Mouse (Mus musculus) lung, embryonic 16.5 days (tissue): ENCODE measurements around the gene BC005537. TPM values are rescaled to one million over a fixed set of nuclear protein-coding genes. Genes with fewer than 3 reads are reported as not detected.

Experiments used
- ATAC-seq: fragments of 200-750 bp; cut with Nextera tagmentation; 2 replicates; pipeline ENCODE4 v1.8.0; 2017; ENCODE audit warnings: low read depth, mild to moderate bottlenecking, moderate library complexity
- H3K27ac ChIP-seq: fragments of 300-500 bp; sonication (generic); 2 replicates; pipeline ENCODE4 v1.5.1; 2014; ENCODE audit warnings: mild to moderate bottlenecking, control low read depth, low read length
- H3K27me3 ChIP-seq: fragments of 300-500 bp; sonication (generic); 2 replicates; pipeline ENCODE4 v1.6.1; 2014; ENCODE audit warnings: low read depth, low read length, mixed read lengths; ENCODE audit not compliant: control insufficient read depth, insufficient read depth
- H3K36me3 ChIP-seq: fragments of 300-500 bp; sonication (generic); 2 replicates; pipeline ENCODE4 v1.6.1; 2014; ENCODE audit warnings: low read length; ENCODE audit not compliant: control insufficient read depth, insufficient read depth
- H3K4me1 ChIP-seq: fragments of 300-500 bp; sonication (generic); replicated peaks from 2 replicates; pipeline ENCODE4 v1.6.1; 2014; ENCODE audit warnings: low read length, mixed read lengths; ENCODE audit not compliant: control insufficient read depth, insufficient read depth
- H3K4me2 ChIP-seq: fragments of 300-500 bp; sonication (generic); 2 replicates; pipeline ENCODE4 v1.6.1; 2014; ENCODE audit warnings: low read depth, low read length, control low read depth
- H3K4me3 ChIP-seq: fragments of 300-500 bp; sonication (generic); 2 replicates; pipeline ENCODE4 v1.5.1; 2014; ENCODE audit warnings: mild to moderate bottlenecking, low read length, control low read depth
- H3K9ac ChIP-seq: fragments of 300-500 bp; sonication (generic); 2 replicates; pipeline ENCODE4 v1.6.1; 2014; ENCODE audit warnings: low read length, control low read depth
- H3K9me3 ChIP-seq: fragments of 300-500 bp; sonication (generic); 2 replicates; pipeline ENCODE4 v1.6.1; 2016; ENCODE audit warnings: low read length; ENCODE audit not compliant: control insufficient read depth
- WGBS: fragments of 180-500 bp; shearing (Covaris S2); extraction: QIAGEN DNeasy Blood & Tissue Kit; methylation state at CpG from one replicate; pipeline ENCODE4 v1.1.7; 2014; 5-methylcytosine and 5-hydroxymethylcytosine counted together
- polyA plus RNA-seq: library from polyadenylated mRNA; unstranded; fragments of >200 nt; fragmentation: Nextera tagmentation; extraction: Ambion mirVana; gene quantifications from 2 replicates; pipeline ENCODE4 v1.2.1, GENCODE M21; 2015

Gene BC005537
- 12.7 and 16.1 TPM in 2 replicates for polyA plus RNA-seq

- H3K9me3 ChIP-seq, result no peaks in the 10 kb centered on the region
- peak within 1 kb of the TSS; percentile 89 for H3K4me2 ChIP-seq
- peak within 1 kb of the TSS; percentile 100 for H3K27ac ChIP-seq
- WGBS, result under 1% methylated on average over 46 of the region's 74 CpGs
- H3K27me3 ChIP-seq, result no peaks in the 10 kb centered on the region
- H3K4me1 ChIP-seq, result peaks cover 6% of the 10 kb centered on the region
- peak within 1 kb of the TSS; percentile 93 for H3K4me3 ChIP-seq
- ATAC-seq, result peak; percentile 57
- peak within 1 kb of the TSS; percentile 99 for H3K9ac ChIP-seq
- H3K36me3 ChIP-seq, result peaks cover 7% of the 10 kb centered on the region
Observed at GRCm38 (mm10) chr13:24801308-24801921, at the start of gene BC005537. Gene BC005537 (plus strand): TSS chr13:24801657.

GRCm38 (mm10) chr13:24756756-24757155, 44.7 kb upstream of the BC005537 start:
- no peaks in the 10 kb centered on the region for H3K9me3 ChIP-seq
- no peak overlapping the region for H3K4me2 ChIP-seq
- no peak overlapping the region for H3K27ac ChIP-seq
- H3K36me3 ChIP-seq, result peaks cover 39% of the 10 kb centered on the region
- H3K4me3 ChIP-seq, result no peak overlapping the region
- no peak for ATAC-seq
- no peak overlapping the region for H3K9ac ChIP-seq
- 95% methylated on average over 3 of the region's 3 CpGs for WGBS
- peaks cover 7% of the 10 kb centered on the region for H3K4me1 ChIP-seq
- H3K27me3 ChIP-seq, result no peaks in the 10 kb centered on the region

- no peak overlapping the region for H3K9ac ChIP-seq
- H3K9me3 ChIP-seq, result no peaks in the 10 kb centered on the region
- peaks cover 36% of the 10 kb centered on the region for H3K36me3 ChIP-seq
- no peak overlapping the region for H3K27ac ChIP-seq
- no peak overlapping the region for H3K4me3 ChIP-seq
- H3K4me2 ChIP-seq, result no peak overlapping the region
- no peak for ATAC-seq
- WGBS, result 73% methylated on average over 12 of the region's 12 CpGs
- H3K4me1 ChIP-seq, result peaks cover 11% of the 10 kb centered on the region
- H3K27me3 ChIP-seq, result no peaks in the 10 kb centered on the region
Observed at GRCm38 (mm10) chr13:24757820-24758564, 43.5 kb upstream of the BC005537 start.

GRCm38 (mm10) chr13:24759451-24759850, 42.0 kb upstream of the BC005537 start:
- no peak overlapping the region for H3K4me2 ChIP-seq
- no peak overlapping the region for H3K4me3 ChIP-seq

GRCm38 (mm10) chr13:24760351-24760870, 41.0 kb upstream of the BC005537 start:
- H3K27ac ChIP-seq, result no peak overlapping the region
- no peaks in the 10 kb centered on the region for H3K9me3 ChIP-seq
- H3K27me3 ChIP-seq, result no peaks in the 10 kb centered on the region
- 47% methylated on average over 5 of the region's 5 CpGs for WGBS
- peak overlapping the region; percentile 98 for H3K4me3 ChIP-seq
- H3K9ac ChIP-seq, result peak overlapping the region; percentile 92
- H3K36me3 ChIP-seq, result peaks cover 20% of the 10 kb centered on the region
- peaks cover 11% of the 10 kb centered on the region for H3K4me1 ChIP-seq
- ATAC-seq, result no peak
- H3K4me2 ChIP-seq, result peak overlapping the region; percentile 82

More at GRCm38 (mm10) chr13:24759451-24759850, 42.0 kb upstream of the BC005537 start:
- peaks cover 11% of the 10 kb centered on the region for H3K4me1 ChIP-seq
- no peak for ATAC-seq
- peaks cover 28% of the 10 kb centered on the region for H3K36me3 ChIP-seq
- WGBS, result 77% methylated on average over 10 of the region's 10 CpGs
- no peak overlapping the region for H3K27ac ChIP-seq
- no peaks in the 10 kb centered on the region for H3K9me3 ChIP-seq
- H3K27me3 ChIP-seq, result no peaks in the 10 kb centered on the region
- H3K9ac ChIP-seq, result no peak overlapping the region

GRCm38 (mm10) chr13:24761083-24761402, 40.4 kb upstream of the BC005537 start:
- Histone ChIP-seq H3K4me1 (peaks cover 11% of the 10 kb centered on the region), H3K27me3 (no peaks in the 10 kb centered on the region), H3K36me3 (peaks cover 14% of the 10 kb centered on the region), H3K4me3 (peak overlapping the region; percentile 98), H3K9me3 (no peaks in the 10 kb centered on the region), H3K27ac (peak overlapping the region; percentile 56), H3K4me2 (peak overlapping the region; percentile 82), H3K9ac (peak overlapping the region; percentile 92)
- ATAC-seq, result no peak
- WGBS, result 1% methylated on average over 10 of the region's 10 CpGs

GRCm38 (mm10) chr13:24761403-24762227, 39.8 kb upstream of the BC005537 start, which contains the start of gene Gmnn:
Gene Gmnn (minus strand): TSS chr13:24761923.
- peak within 1 kb of the TSS; percentile 92 for H3K9ac ChIP-seq
- no peaks in the 10 kb centered on the region for H3K27me3 ChIP-seq
- H3K4me3 ChIP-seq, result peak within 1 kb of the TSS; percentile 98
- no peaks in the 10 kb centered on the region for H3K9me3 ChIP-seq
- ATAC-seq, result peak; percentile 99
- under 1% methylated on average over 79 of the region's 79 CpGs for WGBS
- H3K27ac ChIP-seq, result peak within 1 kb of the TSS; percentile 98
- H3K4me1 ChIP-seq, result peaks cover 11% of the 10 kb centered on the region
- H3K4me2 ChIP-seq, result peak within 1 kb of the TSS; percentile 82
- peaks cover 12% of the 10 kb centered on the region; the same call in 1 of the 2 replicates for H3K36me3 ChIP-seq

GRCm38 (mm10) chr13:24762254-24762653, 39.2 kb upstream of the BC005537 start:
- peak overlapping the region; percentile 82 for H3K4me2 ChIP-seq
- H3K27ac ChIP-seq, result peak overlapping the region; percentile 98; the same call in 1 of the 2 replicates
- H3K4me3 ChIP-seq, result peak overlapping the region; percentile 98
- H3K4me1 ChIP-seq, result peaks cover 11% of the 10 kb centered on the region
- ATAC-seq, result no peak
- H3K36me3 ChIP-seq, result peaks cover 10% of the 10 kb centered on the region; the same call in 1 of the 2 replicates
- H3K9me3 ChIP-seq, result no peaks in the 10 kb centered on the region
- H3K9ac ChIP-seq, result peak overlapping the region; percentile 92
- 17% methylated on average over 4 of the region's 4 CpGs for WGBS
- no peaks in the 10 kb centered on the region for H3K27me3 ChIP-seq
